Mouse (Mus musculus) brain, embryonic 14.5 days (tissue): ENCODE measurements around the gene Immp2l. TPM values are rescaled to one million over a fixed set of nuclear protein-coding genes. Genes with fewer than 3 reads are reported as not detected.

ENCODE experiments used
- DNase-seq: peaks from one replicate; pipeline ENCODE4 v3.0.0-alpha.2; 2011; ENCODE audit warnings: low read depth
- CTCF ChIP-seq: fragments of 200-500 bp; IDR thresholded peaks from 2 replicates; pipeline ENCODE4 v1.5.1; 2012; ENCODE audit warnings: inconsistent platforms, mild to moderate bottlenecking, moderate library complexity, borderline replicate concordance; ENCODE audit not compliant: insufficient read depth, insufficient read length; ENCODE audit errors: extremely low read depth
- POLR2A ChIP-seq: fragments of 200-500 bp; IDR thresholded peaks from 2 replicates; pipeline ENCODE4 v1.6.1; 2012; ENCODE audit warnings: mild to moderate bottlenecking, inconsistent platforms, borderline replicate concordance; ENCODE audit not compliant: poor library complexity, insufficient read depth, insufficient read length, severe bottlenecking; ENCODE audit errors: extremely low read depth
- polyA plus RNA-seq: library from polyadenylated mRNA; depleted of rRNA; stranded (reverse); fragments of >200 nt; gene quantifications from 2 replicates; pipeline ENCODE4 v1.2.3, GENCODE M21; 2012

Gene Immp2l
- polyA plus RNA-seq, 1 experiment: 3.5 TPM

DNA sequence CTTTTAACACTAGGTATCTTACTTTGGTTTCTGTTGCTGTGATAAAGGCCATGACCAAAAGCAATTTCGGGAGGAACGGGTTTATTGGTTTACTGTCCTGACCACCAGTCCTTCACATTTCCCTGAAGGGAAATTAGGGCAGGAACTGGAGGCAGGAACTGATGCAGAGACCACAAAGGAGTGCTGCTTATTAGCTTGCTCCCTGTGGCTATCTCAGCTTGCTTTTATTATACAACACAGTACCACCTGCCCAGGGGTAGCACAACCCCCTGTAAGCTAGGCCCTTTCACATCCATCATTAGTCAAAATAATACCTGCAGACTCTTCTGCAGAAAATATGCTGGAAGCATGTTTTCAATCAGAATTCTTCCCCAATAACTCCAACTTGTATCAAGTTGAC is 844.4 kb downstream of the Immp2l start:
- no peak for DNase-seq
- TF ChIP-seq POLR2A: no peak
- no peak for TF ChIP-seq CTCF

GRCm38 (mm10) chr12:41874015-41874414 is 850.1 kb downstream of the Immp2l start:
- no peak for TF ChIP-seq CTCF
- no peak for DNase-seq

DNA sequence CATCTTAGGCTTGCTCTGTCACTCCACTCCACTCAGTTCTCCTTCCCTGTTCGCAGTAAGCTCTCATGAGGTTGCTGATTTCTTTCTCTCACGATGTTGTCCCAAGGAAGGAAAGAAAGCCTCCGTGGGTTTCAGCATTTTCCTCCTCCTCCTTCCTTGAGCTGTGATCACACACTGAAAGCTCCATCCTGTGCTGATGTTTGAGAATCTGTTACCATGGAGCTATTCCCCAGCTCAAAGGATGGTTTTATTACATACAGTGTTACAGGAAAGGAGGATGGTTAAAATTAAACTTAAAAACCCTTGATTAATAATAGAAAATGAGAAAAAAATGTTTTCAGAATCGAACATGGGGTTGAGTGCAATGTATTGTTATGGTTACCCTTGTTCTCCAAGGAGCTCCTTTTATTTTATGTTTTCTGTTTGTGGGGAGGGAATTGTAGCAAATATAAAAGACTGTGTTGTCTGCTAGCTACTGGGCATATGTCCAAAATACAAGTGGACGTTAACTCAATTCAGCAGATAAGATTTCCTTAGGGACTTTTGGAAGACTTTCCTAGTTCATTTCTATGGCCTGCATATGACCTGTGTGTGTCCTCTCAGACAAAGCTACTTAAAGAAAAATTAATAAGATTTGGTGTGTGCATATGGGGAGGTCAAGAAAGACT is 853.5 kb downstream of the Immp2l start:
- DNase-seq: peak; percentile 48

GRCm38 (mm10) chr12:41878493-41878892 is 854.6 kb downstream of the Immp2l start:
- no peak for DNase-seq
- TF ChIP-seq CTCF (no peak), POLR2A (no peak)

More for the DNA sequence above, 853.5 kb downstream of the Immp2l start:
- TF ChIP-seq POLR2A (no peak), CTCF (no peak)

DNA sequence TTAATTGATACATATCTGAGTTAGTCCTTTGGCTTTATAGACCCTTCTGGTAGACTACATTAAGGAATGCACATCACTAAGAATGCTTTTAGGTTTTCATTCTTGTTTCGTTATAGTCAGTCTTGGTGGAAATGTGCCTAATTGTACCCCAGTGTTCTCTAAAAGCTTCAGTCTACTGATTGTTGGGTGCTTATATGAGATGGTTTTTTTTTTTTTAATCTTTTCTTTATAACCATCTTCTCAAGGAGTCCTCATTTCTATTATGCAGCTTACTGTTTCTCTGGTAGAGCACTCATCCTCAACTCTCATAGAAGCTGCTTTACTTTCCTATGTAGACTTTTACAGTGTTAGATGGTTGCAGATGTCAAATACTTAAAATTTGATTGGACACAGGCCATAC is 855.1 kb downstream of the Immp2l start:
- DNase-seq: no peak
- TF ChIP-seq CTCF (no peak), POLR2A (no peak)

DNA sequence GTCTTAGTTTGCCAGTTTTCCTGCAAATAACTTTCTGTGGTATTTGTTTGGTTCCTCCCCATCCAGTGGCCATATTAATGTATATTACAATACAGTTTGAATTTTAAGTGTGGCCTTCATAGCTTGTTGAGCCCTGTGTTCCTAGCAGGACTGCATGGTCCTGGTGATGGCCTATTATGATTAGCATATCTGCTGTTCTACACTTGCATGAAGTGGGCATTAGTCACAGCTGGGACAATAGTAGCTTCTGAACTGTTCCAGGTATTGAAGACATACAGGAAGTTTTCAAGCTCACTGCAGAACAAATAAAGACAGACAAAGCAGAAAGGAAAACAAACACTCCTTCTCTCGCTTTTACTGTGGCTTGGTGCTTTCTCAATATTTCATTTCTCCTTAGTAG is 855.5 kb downstream of the Immp2l start:
- TF ChIP-seq CTCF: no peak
- TF ChIP-seq POLR2A: no peak
- DNase-seq: no peak

GRCm38 (mm10) chr12:41880833-41881232 is 856.9 kb downstream of the Immp2l start:
- TF ChIP-seq CTCF (no peak), POLR2A (no peak)
- no peak for DNase-seq

GRCm38 (mm10) chr12:41908011-41908410 is 884.1 kb downstream of the Immp2l start:
- no peak for DNase-seq
- no peak for TF ChIP-seq CTCF
- no peak for TF ChIP-seq POLR2A

DNA sequence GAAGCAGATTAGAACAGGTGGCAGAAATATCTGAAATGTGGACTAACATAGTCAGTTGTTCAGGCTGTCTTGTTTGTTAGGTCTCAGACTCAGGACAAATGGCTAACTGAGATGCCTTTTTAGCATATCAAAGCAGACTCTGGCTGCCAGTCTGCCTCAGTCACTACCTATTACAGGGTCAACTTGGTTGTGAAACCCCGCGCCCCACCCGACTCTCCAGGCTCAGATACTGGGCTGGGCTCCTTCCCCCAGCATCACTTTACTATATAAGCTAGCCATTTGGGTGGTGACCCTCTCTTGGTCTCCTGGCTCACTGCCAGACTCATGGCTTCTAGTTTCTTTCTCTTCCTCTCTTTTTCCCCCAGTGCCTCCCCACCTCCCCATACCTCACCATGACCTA is 887.7 kb downstream of the Immp2l start:
- no peak for DNase-seq
- TF ChIP-seq POLR2A (no peak), CTCF (no peak)

DNA sequence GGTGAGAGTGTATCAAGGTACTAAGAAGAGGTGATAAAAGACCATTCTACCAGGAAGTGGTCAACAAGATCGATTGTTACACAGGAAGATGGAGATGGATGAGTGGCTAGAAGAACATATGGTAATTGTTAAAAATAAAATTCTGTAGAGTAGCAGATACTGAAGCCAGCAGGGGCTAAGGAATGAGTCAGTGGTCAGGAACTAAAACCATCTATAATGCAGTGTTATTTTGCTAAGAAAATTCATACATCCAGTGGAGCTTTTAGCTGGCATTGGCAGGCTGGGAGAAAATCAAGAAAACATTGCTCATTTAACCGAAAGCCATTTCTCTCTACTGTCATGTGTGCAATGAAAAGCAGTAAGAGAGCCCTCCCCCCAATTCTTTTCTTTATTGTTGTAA is 913.9 kb downstream of the Immp2l start:
- TF ChIP-seq CTCF: no peak
- no peak for TF ChIP-seq POLR2A
- DNase-seq: no peak

DNA sequence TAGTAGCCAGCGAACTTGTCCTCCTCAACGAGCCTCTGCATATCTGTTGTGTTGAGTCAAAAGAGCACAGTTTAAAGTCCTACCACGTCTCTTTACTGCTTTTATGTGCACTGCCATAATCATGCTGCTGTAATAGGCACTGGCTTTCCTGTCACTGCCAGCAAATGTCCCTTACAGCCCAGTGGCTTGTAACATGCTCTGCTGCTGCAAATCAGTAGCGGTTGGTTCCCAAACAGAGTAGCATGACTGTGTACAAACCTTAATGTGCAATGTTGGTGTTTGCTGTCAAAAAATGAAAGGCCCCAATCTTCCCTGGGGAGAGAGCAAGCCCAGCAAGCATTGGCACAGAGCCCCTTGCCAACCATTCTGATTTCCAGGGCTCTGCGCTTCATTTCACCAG is 918.0 kb downstream of the Immp2l start:
- no peak for TF ChIP-seq POLR2A
- peak; percentile 65 for DNase-seq

- DNase-seq: peak; percentile 77
- no peak for TF ChIP-seq POLR2A
These were observed 920.3 kb downstream of the Immp2l start for GRCm38 (mm10) chr12:41944079-41944672.
